Mouse (Mus musculus): ENCODE measurements around the gene Insm1.

Gene Insm1

DNA sequence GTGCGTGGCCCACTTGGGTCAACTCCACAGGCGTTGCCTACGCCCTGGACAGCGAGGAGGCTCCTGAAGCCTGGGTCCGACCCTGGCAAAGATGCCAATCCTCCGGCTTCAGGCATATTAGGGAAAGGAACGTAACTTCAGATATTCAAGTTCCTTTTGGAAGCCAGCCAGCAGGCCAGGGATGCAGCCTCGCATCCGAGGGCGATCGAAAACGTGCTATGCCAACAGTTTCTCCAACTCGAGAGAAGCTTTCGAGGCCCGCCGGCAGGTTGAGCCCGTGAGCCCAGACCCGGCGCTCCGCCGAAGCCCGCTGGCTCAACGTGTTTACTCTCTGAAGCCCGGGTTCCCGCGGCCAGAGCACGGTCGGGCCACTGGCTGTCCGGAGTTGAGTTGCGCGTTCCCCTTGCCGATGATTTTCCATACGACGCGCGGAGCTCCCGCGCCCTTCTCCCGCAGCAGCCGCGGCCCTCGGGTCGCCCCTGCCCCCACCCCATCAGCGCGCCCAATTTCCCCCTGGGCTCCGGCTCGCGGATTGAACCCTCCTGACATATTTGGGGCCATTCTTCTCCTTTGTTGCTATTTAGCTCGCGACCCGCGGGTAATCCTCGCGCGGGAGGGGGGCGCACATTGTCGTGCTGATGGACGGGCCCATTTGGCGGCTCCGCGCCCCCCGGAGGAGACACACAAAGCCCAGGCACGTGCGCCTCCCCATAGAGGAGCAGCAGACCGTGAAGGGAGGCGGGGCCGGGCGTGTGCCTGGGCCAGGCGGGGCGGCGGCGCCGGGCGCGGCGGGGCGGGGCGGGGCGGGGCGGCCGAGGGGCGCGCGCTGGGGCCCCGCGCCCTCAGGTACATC is at the start of gene Insm1:
TSS of gene Insm1 (plus strand) at position 846 of the 853 bp plus-strand sequence.
- no peak for DNase-seq (ENCODE audit: low spot score)

DNA sequence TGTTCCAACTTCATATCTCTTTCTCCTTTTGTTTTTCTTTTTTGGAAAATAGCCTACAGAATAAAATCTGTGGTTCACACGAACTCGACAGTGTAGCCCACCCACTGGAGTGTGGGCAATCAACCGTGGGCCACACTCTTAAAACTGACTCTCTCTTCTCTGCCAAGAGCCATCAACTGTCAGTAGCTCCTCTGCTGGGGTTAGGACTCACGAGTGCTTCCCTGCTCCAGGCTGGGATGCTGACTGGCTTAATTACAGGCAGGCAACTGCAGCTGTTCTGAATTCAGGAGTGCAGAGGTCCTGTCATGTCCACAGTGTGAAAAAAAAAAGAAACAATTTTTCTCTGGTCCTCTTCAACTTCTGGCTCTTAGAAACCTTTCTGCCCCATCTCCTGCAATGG is 49.6 kb upstream of the Insm1 start:
- no peak for DNase-seq (ENCODE audit: low spot score)

DNA sequence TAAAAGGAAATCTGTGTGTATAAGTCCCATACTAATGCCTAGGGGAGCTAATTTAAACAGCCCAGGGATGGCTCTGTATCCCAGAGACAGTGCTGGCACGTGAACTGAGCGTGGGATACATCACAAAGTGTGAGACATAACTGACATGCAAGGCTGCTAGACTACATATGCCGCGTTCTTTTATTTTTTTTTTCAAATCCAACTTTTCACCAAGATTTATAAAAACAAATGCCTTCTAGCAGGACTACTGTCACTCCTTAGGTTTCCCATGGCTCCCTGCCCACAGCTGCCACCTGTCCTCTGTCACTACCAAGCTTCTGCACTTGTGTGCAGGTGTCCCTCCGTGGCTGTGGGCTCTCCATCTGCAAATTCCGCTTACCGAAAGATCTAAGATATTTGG is 47.5 kb upstream of the Insm1 start:
- no peak for DNase-seq (ENCODE audit: low spot score)

- no peak for DNase-seq (ENCODE audit: low spot score)
Measured at GRCm38 (mm10) chr2:146178718-146179117, 43.0 kb upstream of the Insm1 start.

DNA sequence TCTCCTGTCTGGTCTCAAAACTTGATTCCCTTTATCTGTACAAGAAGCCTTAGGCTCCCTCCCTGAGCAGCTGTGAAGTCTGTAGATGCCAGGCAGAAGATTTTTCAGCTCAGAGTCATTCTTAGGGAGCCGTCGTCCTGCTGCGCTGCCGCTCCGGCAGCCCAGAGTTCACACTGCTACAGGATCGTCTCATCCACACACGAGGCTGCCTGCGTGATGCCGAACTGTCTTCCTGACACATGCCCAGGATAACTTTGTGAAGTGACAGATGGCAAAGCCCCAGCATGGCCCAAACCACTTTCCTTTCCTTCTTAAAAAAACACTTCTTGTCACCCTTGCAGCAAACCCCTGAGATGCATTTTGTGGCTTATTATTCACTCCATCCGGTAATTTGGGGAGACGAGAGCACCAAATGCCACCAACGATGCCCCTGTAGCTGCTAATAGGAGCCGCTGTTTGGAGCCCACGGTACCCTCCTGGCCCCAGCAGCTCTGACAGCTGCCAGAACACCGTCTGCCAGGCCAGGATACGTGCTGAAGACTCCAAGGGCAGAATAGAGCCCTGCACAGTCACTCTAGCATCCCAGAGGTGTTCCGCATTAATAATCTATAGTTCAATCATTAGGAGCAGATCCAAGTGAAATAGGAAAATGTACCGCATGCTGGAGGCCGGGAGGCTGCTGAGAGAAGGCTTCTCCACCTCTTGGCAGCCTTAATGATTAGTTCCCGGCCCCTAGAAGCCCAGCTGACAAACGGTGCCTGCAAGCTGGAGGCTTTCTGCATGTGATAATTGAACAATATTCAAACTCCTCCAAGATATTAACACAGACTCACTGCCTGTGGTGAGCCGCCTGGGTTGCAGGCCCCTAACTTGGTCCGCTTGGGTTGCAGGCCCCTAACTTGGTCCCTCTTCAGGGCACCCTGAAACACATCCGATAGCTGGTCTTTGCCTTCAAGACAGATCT is 37.6 kb upstream of the Insm1 start:
- DNase-seq (ENCODE audit: low spot score) = no peak

- DNase-seq (ENCODE audit: low spot score) = no peak
Measured at GRCm38 (mm10) chr2:146196126-146196525, 25.6 kb upstream of the Insm1 start.

GRCm38 (mm10) chr2:146197947-146198346 is 23.8 kb upstream of the Insm1 start:
- no peak for DNase-seq (ENCODE audit: low spot score)

DNA sequence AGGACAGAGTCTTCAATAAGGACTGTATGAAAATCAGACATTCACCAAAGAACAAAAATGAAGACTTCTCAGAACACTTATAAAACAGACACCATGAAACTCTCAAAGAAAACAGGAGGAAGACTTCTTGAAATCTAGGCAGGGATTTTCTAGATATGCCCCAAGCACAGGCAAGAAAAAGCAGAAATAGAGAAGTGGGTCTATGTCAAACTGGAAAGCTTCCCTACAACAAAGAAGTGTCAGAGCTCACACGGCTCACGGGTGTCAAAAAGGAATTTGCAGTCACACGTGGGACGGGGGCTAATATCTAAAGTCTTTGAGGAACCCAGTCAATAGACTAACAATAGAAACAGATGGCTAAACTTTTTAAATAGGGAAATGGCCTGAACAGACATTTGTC is 10.8 kb upstream of the Insm1 start:
- no peak for DNase-seq (ENCODE audit: low spot score)

- DNase-seq (ENCODE audit: low spot score) = no peak
Measured at GRCm38 (mm10) chr2:146214715-146215114, 7.0 kb upstream of the Insm1 start.

GRCm38 (mm10) chr2:146216111-146217064 is 5.3 kb upstream of the Insm1 start:
- DNase-seq (ENCODE audit: low spot score) = no peak

- no peak for DNase-seq (ENCODE audit: low spot score)
Measured at GRCm38 (mm10) chr2:146217227-146217980, 4.3 kb upstream of the Insm1 start.

GRCm38 (mm10) chr2:146218161-146218691 is 3.5 kb upstream of the Insm1 start:
- DNase-seq (ENCODE audit: low spot score) = no peak

DNA sequence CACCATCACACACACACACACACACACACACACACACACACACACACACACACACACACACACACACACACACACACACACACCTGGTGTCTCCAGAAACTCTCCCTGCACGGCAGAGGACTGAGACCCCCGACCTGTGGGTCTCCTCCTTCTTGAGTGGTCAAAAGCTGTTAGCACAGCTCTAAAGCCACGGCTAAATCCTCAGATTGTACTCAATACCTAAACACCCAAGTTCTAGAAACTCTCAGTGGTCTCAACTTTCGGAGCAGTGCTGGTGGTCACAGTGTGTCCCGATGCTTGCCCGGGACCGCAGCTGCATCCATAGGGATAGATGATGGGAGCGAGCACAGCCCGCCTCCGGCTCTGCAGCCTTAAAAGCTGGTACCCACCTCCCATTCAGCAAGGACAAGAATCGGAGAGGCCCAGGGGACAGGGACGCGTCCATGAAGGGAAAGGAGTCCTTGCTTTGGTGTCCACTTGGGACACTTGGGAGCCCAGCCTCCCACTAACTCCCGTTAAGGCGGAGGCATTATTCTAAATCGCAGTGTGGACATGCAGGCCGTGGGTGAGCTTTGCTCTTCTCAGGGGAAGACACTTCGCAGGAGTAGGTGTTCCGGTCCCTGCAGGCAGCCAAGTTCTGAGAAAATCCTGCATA is 2.7 kb upstream of the Insm1 start:
- DNase-seq (ENCODE audit: low spot score) = no peak

DNA sequence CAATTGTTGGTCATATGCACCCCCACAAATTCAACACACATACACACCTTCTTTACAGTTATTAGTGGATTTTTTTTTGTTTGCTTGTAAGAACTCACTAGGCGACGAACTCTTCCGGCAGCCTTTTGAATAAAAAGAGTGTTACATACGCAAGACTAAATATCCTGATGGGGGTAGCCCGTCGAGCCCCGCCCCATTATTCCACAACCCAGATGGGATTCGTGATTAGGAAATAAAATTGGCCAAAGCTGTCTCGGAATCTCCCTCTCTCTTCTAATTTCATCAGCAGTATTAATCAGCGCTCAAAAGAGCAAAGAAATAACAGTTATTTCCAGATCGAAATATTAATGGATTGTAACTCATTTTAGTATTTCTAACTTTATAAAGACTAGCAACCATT is 1.9 kb upstream of the Insm1 start:
- no peak for DNase-seq (ENCODE audit: low spot score)

DNA sequence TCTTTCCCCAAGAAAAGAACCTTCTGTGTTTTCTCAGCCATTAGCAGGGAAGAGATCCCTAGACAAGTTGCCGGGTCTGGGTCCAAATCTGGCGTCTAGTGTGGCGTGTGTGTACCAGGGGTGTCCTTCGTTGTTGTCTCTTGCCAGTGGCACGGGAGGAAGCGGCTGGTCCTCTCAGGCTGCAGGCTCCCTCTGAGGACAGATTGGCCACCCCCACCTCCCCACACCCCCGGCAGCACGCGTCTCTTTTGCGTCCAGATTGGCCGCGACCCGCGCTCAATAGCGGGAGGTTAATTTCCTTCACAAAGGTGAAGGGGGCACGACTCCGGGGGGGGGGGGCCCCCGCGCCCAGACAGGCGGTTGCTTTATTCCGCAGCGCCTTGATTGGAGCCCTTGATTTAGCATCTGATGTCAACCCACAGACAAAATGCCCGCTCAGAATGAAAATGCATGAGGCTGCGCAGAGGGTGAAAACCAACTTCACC is 1.1 kb upstream of the Insm1 start:
- no peak for DNase-seq (ENCODE audit: low spot score)

DNA sequence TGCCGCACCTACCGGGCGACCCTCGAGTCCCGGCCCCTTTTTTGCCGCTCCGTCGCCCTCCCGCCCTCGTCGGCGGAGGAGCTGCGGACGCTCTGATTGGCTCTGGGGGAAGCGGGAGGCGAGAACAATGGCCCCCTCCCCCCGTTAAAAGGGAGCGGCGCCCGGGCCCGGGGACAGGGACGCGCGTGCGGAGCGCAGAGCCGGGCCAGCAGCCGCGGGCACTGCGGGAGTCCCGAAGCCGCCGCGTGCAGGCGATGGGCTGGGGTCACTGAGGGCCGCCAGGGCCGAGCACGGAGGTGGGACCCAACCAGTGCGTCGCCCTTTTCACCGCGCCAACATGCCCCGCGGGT is 183 bp downstream of the Insm1 start:
- DNase-seq (ENCODE audit: low spot score) = no peak

DNA sequence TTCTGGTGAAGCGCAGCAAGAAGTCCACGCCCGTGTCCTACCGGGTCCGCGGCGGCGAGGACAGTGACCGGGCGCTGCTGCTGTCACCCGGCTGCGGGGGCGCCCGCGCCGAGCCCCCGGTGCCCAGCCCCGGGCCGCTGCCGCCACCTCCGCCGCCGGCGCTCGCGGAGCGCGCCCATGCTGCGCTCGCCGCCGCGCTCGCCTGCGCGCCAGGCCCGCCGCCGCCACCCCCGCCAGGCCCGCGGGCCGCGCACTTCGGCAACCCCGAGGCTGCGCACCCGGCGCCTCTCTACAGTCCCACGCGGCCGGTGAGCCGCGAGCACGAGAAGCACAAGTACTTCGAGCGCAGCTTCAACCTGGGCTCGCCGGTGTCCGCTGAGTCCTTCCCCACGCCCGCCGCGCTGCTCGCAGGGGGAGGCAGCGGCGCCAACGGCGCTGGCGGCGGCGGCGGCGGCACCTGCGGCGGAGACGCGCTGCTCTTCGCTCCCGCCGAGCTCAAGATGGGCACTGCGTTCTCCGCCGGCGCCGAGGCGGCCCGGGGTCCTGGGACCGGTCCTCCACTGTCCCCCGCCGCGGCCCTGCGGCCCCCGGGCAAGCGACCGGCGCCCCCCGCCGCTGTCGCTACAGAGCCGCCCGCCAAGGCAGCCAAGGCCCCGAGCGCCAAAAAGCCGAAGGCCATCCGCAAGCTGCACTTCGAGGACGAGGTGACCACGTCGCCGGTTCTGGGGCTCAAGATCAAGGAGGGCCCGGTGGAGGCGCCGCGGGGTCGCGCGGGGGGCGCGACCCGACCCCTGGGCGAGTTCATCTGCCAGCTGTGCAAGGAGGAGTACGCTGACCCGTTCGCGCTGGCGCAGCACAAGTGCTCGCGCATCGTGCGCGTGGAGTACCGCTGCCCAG is 806 bp downstream of the Insm1 start:
- no peak for DNase-seq (ENCODE audit: low spot score)

DNA sequence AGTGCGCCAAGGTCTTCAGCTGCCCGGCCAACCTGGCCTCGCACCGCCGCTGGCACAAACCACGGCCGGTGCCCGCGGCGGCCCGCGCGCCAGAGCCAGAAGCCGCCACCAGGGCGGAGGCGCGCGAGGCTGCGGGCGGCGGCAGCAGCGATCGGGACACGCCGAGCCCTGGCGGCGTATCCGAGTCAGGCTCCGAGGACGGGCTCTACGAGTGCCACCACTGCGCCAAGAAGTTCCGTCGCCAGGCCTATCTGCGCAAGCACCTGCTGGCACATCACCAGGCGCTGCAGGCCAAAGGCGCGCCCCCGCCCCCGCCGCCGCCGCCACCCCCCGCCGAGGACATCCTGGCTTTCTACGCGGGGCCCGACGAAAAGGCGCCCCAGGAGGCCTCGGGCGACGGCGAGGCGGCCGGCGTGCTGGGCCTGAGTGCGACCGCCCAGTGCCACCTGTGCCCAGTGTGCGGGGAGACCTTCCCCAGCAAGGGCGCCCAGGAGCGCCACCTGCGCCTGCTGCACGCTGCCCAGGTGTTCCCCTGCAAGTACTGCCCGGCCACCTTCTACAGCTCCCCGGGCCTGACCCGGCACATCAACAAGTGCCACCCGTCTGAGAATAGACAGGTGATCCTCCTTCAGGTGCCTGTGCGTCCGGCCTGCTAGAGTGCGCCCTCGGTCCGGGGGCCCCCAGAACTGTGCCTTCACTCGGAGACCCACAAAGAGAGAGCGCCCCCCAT is 1.6 kb downstream of the Insm1 start:
- no peak for DNase-seq (ENCODE audit: low spot score)

All from c-Kit-positive CD71-positive TER-119-positive erythroid progenitor cells, embryonic 14.5 days (primary cell).